Mouse (Mus musculus) cerebellum, postnatal 25 days (tissue): ENCODE measurements around the gene Gjc2.
A peak's percentile ranks its signal among the peaks of the same experiment; 100 is the strongest.

Source experiments
- DNase-seq, 2 experiments: peaks; one replicate each; pipeline ENCODE4 v3.0.0; 2021; ENCODE audit warnings: mixed read lengths in 2 of 2

The Gjc2 gene

GRCm38 (mm10) chr11:59159558-59159957 is 23.5 kb downstream of the Gjc2 start:
- DNase-seq = no peak

- no peak for DNase-seq
Observed at GRCm38 (mm10) chr11:59159099-59159498, 23.9 kb downstream of the Gjc2 start.

GRCm38 (mm10) chr11:59155900-59156299 is 27.1 kb downstream of the Gjc2 start:
- no peak for DNase-seq

- no peak for DNase-seq
Observed at GRCm38 (mm10) chr11:59154220-59154619, 28.8 kb downstream of the Gjc2 start.

- DNase-seq = no peak
Observed at GRCm38 (mm10) chr11:59151729-59152128, 31.3 kb downstream of the Gjc2 start.

GRCm38 (mm10) chr11:59149302-59149701 is 33.7 kb downstream of the Gjc2 start:
- DNase-seq = no peak

GRCm38 (mm10) chr11:59142962-59143361 is 40.1 kb downstream of the Gjc2 start:
- DNase-seq = no peak

GRCm38 (mm10) chr11:59141772-59142370 is 41.1 kb downstream of the Gjc2 start:
- no peak for DNase-seq

- no peak for DNase-seq
Observed at GRCm38 (mm10) chr11:59138537-59139486, 44.2 kb downstream of the Gjc2 start.

- DNase-seq = no peak
Observed at GRCm38 (mm10) chr11:59136994-59137706, 45.9 kb downstream of the Gjc2 start.

GRCm38 (mm10) chr11:59135904-59136452 is 47.0 kb downstream of the Gjc2 start, which contains the start of gene Obscn:
TSS of gene Obscn (minus strand) at chr11:59136402.
- no peak for DNase-seq

GRCm38 (mm10) chr11:59135051-59135820 is 47.8 kb downstream of the Gjc2 start:
- DNase-seq = no peak

GRCm38 (mm10) chr11:59134373-59134997 is 48.5 kb downstream of the Gjc2 start:
- DNase-seq = no peak

GRCm38 (mm10) chr11:59132065-59132464 is 50.9 kb downstream of the Gjc2 start:
- DNase-seq = no peak

GRCm38 (mm10) chr11:59131348-59131919 is 51.6 kb downstream of the Gjc2 start:
- no peak for DNase-seq

- DNase-seq = peak in 1 of 2 experiments; percentile 41
Observed at GRCm38 (mm10) chr11:59130782-59131181, 52.2 kb downstream of the Gjc2 start.
